Mouse (Mus musculus) cerebellum, adult 2 months (tissue): ENCODE measurements around the gene Scd2. TPM values are rescaled to one million over a fixed set of nuclear protein-coding genes. Genes with fewer than 3 reads are reported as not detected.

Source experiments
- DNase-seq, 2 experiments: peaks; one replicate each; pipeline ENCODE4 v3.0.0; 2021
- H3K27ac ChIP-seq: fragments of 200-500 bp; 2 replicates; pipeline ENCODE4 v1.5.1; 2012; ENCODE audit warnings: low read length, control low read depth, inconsistent platforms; ENCODE audit not compliant: insufficient read depth
- H3K27me3 ChIP-seq: fragments of 200-500 bp; 2 replicates; pipeline ENCODE4 v1.6.1; 2012; ENCODE audit warnings: inconsistent platforms, mild to moderate bottlenecking, low read length, moderate library complexity; ENCODE audit not compliant: control insufficient read depth, insufficient read depth
- H3K4me1 ChIP-seq: fragments of 200-500 bp; 2 replicates; pipeline ENCODE4 v1.6.1; 2011; ENCODE audit warnings: low read length; ENCODE audit not compliant: control insufficient read depth, insufficient read depth
- H3K4me3 ChIP-seq: fragments of 200-500 bp; replicated peaks from 2 replicates; pipeline ENCODE3; 2011; ENCODE audit warnings: mild to moderate bottlenecking, low read depth, low read length, control low read depth; ENCODE audit not compliant: insufficient read depth
- CTCF ChIP-seq: fragments of 200-500 bp; IDR thresholded peaks from 2 replicates; pipeline ENCODE4 v1.5.1; 2011; ENCODE audit warnings: low read depth, mild to moderate bottlenecking, control low read depth, low read length, moderate library complexity, borderline replicate concordance; ENCODE audit not compliant: insufficient read depth
- POLR2A ChIP-seq: fragments of 200-500 bp; IDR thresholded peaks from 2 replicates; pipeline ENCODE4 v1.6.1; 2011; ENCODE audit warnings: low read length, control low read depth, borderline replicate concordance; ENCODE audit not compliant: insufficient read depth
- WGBS: fragments of 180-500 bp; shearing (Covaris S2); methylation state at CpG from one replicate; pipeline ENCODE4 v1.1.7; 2018; 5-methylcytosine and 5-hydroxymethylcytosine counted together
- polyA plus RNA-seq: library from polyadenylated mRNA; depleted of rRNA; stranded (reverse); fragments of >200 nt; gene quantifications from 2 replicates; pipeline ENCODE4 v1.2.3, GENCODE M21; 2012

Scd2 gene
- polyA plus RNA-seq, 1 experiment = 743 TPM

- TF ChIP-seq CTCF (no peak), POLR2A (no peak)
- Histone ChIP-seq H3K4me1 (peaks cover 28% of the 10 kb centered on the region), H3K4me3 (no peak overlapping the region), H3K27ac (no peak overlapping the region), H3K27me3 (no peaks in the 10 kb centered on the region)
- DNase-seq = peak in 1 of 2 experiments; percentile 8
- 61% methylated on average over 9 of the region's 9 CpGs for WGBS
Observed at GRCm38 (mm10) chr19:44301671-44302305, 8.3 kb downstream of the Scd2 start.

- no peak for TF ChIP-seq CTCF
- no peak for TF ChIP-seq POLR2A
- 30% methylated on average over 11 of the region's 11 CpGs for WGBS
- DNase-seq = peak in 1 of 2 experiments; percentile 27
Observed at GRCm38 (mm10) chr19:44302901-44303300, 9.4 kb downstream of the Scd2 start.

GRCm38 (mm10) chr19:44303502-44303901 lies 10.0 kb downstream of the Scd2 start:
- Histone ChIP-seq H3K27me3 (no peaks in the 10 kb centered on the region), H3K4me1 (peaks cover 28% of the 10 kb centered on the region), H3K4me3 (no peak overlapping the region), H3K27ac (no peak overlapping the region)
- TF ChIP-seq CTCF (no peak), POLR2A (no peak)
- WGBS = 44% methylated on average over 8 of the region's 8 CpGs
- peak in 1 of 2 experiments; percentile 11 for DNase-seq

More at GRCm38 (mm10) chr19:44302901-44303300, 9.4 kb downstream of the Scd2 start:
- Histone ChIP-seq H3K27ac (no peak overlapping the region), H3K4me1 (peaks cover 29% of the 10 kb centered on the region), H3K27me3 (no peaks in the 10 kb centered on the region), H3K4me3 (no peak overlapping the region)

GRCm38 (mm10) chr19:44304419-44304818 lies 10.9 kb downstream of the Scd2 start:
- peaks cover 20% of the 10 kb centered on the region for H3K4me1 ChIP-seq
- no peak overlapping the region for H3K4me3 ChIP-seq
- no peaks in the 10 kb centered on the region for H3K27me3 ChIP-seq
- H3K27ac ChIP-seq = no peak overlapping the region
- WGBS = 68% methylated on average over 10 of the region's 10 CpGs
- TF ChIP-seq CTCF (no peak), POLR2A (no peak)
- peak in 1 of 2 experiments; percentile 16 for DNase-seq

GRCm38 (mm10) chr19:44304851-44305510 lies 11.5 kb downstream of the Scd2 start:
- H3K27me3 ChIP-seq = no peaks in the 10 kb centered on the region
- 43% methylated on average over 16 of the region's 16 CpGs for WGBS
- no peak overlapping the region for H3K27ac ChIP-seq
- TF ChIP-seq POLR2A (no peak), CTCF (no peak)
- DNase-seq = peak in 1 of 2 experiments; percentile 28
- peaks cover 19% of the 10 kb centered on the region for H3K4me1 ChIP-seq
- H3K4me3 ChIP-seq = no peak overlapping the region

- TF ChIP-seq CTCF (no peak), POLR2A (no peak)
- Histone ChIP-seq H3K4me3 (no peak overlapping the region), H3K27ac (no peak overlapping the region), H3K4me1 (peaks cover 12% of the 10 kb centered on the region), H3K27me3 (no peaks in the 10 kb centered on the region)
- no peak for DNase-seq
- WGBS = 85% methylated on average over 15 of the region's 15 CpGs
Observed at GRCm38 (mm10) chr19:44305701-44306100, 12.2 kb downstream of the Scd2 start.

GRCm38 (mm10) chr19:44306171-44306570 lies 12.7 kb downstream of the Scd2 start:
- TF ChIP-seq CTCF = no peak
- TF ChIP-seq POLR2A = no peak
- WGBS = 51% methylated on average over 7 of the region's 7 CpGs
- Histone ChIP-seq H3K4me3 (no peak overlapping the region), H3K27ac (no peak overlapping the region), H3K4me1 (peaks cover 8% of the 10 kb centered on the region), H3K27me3 (no peaks in the 10 kb centered on the region)
- DNase-seq = no peak
